Mouse (Mus musculus) bone marrow, adult 2 months (tissue): ENCODE measurements at regions not wholly inside any gene's neighbourhood (a gene's known extent, or its start where the extent isn't known, plus 50 kb on each side); places are given as distances from the start of the nearest gene placed in this dataset.

ENCODE experiments used
- H3K27ac ChIP-seq: fragments of 200-500 bp; 2 replicates; pipeline ENCODE4 v1.5.1; 2012; ENCODE audit warnings: low read depth, mild to moderate bottlenecking, control low read depth, inconsistent platforms, low read length; ENCODE audit not compliant: control insufficient read depth, poor library complexity, insufficient read depth
- H3K4me1 ChIP-seq: fragments of 200-500 bp; 2 replicates; pipeline ENCODE4 v1.6.1; 2011; ENCODE audit warnings: low read length; ENCODE audit not compliant: control insufficient read depth, insufficient read depth
- H3K4me3 ChIP-seq: fragments of 200-500 bp; replicated peaks from 2 replicates; pipeline ENCODE3; 2011; ENCODE audit warnings: mild to moderate bottlenecking, low read depth, low read length, control low read depth; ENCODE audit not compliant: control insufficient read depth
- CTCF ChIP-seq: fragments of 200-500 bp; IDR thresholded peaks from 2 replicates; pipeline ENCODE4 v1.5.1; 2011; ENCODE audit warnings: low read length, control low read depth; ENCODE audit not compliant: control insufficient read depth, insufficient read depth
- POLR2A ChIP-seq: fragments of 200-500 bp; IDR thresholded peaks from 2 replicates; pipeline ENCODE4 v1.6.1; 2011; ENCODE audit warnings: low read depth, mild to moderate bottlenecking, control low read depth, low read length, borderline replicate concordance; ENCODE audit not compliant: control insufficient read depth
- WGBS: fragments of 180-500 bp; shearing (Covaris S2); methylation state at CpG from one replicate; pipeline ENCODE4 v1.1.7; 2018; 5-methylcytosine and 5-hydroxymethylcytosine counted together

GRCm38 (mm10) chr6:67169873-67170673 is 67.9 kb upstream of the Serbp1 start:
- Histone ChIP-seq H3K4me1 (no peaks in the 10 kb centered on the region; the same call in none of the 2 replicates), H3K4me3 (no peak overlapping the region), H3K27ac (no peak overlapping the region)
- 43% methylated on average over 13 of the region's 13 CpGs for WGBS
- TF ChIP-seq POLR2A (no peak), CTCF (peak; percentile 84)

GRCm38 (mm10) chr6:67168803-67169202 is 69.2 kb upstream of the Serbp1 start:
- H3K27ac ChIP-seq: no peak overlapping the region
- no peak overlapping the region for H3K4me3 ChIP-seq
- 21% methylated on average over 2 of the region's 2 CpGs for WGBS
- no peaks in the 10 kb centered on the region; the same call in none of the 2 replicates for H3K4me1 ChIP-seq
- TF ChIP-seq CTCF: no peak
- TF ChIP-seq POLR2A: no peak

GRCm38 (mm10) chr6:67168031-67168777 is 69.8 kb upstream of the Serbp1 start:
- H3K27ac ChIP-seq: no peak overlapping the region
- no peaks in the 10 kb centered on the region; the same call in none of the 2 replicates for H3K4me1 ChIP-seq
- TF ChIP-seq CTCF (no peak), POLR2A (no peak)
- peak overlapping the region; percentile 40 for H3K4me3 ChIP-seq
- WGBS: 21% methylated on average over 11 of the region's 11 CpGs

- WGBS: 77% methylated on average over 6 of the region's 6 CpGs
- no peak for TF ChIP-seq CTCF
- TF ChIP-seq POLR2A: no peak
- H3K4me1 ChIP-seq: peaks cover 2% of the 10 kb centered on the region; the same call in 1 of the 2 replicates
- H3K4me3 ChIP-seq: no peak overlapping the region
- H3K27ac ChIP-seq: no peak overlapping the region
Measured at GRCm38 (mm10) chr6:67165091-67165490, 72.9 kb upstream of the Serbp1 start.

GRCm38 (mm10) chr6:67163947-67164346 is 74.0 kb upstream of the Serbp1 start:
- no peak overlapping the region for H3K4me3 ChIP-seq
- WGBS: 63% methylated on average over 2 of the region's 2 CpGs
- peaks cover 3% of the 10 kb centered on the region; the same call in 1 of the 2 replicates for H3K4me1 ChIP-seq
- TF ChIP-seq POLR2A (no peak), CTCF (no peak)
- no peak overlapping the region for H3K27ac ChIP-seq

- Histone ChIP-seq H3K4me1 (peaks cover 3% of the 10 kb centered on the region; the same call in 1 of the 2 replicates), H3K4me3 (no peak overlapping the region), H3K27ac (no peak overlapping the region)
- 72% methylated on average over 3 of the region's 3 CpGs for WGBS
- TF ChIP-seq CTCF: no peak
- no peak for TF ChIP-seq POLR2A
Measured at GRCm38 (mm10) chr6:67162814-67163213, 75.2 kb upstream of the Serbp1 start.

- WGBS: 56% methylated on average over 7 of the region's 7 CpGs
- no peak for TF ChIP-seq CTCF
- no peak for TF ChIP-seq POLR2A
- peaks cover 3% of the 10 kb centered on the region; the same call in 1 of the 2 replicates for H3K4me1 ChIP-seq
- H3K4me3 ChIP-seq: no peak overlapping the region
- peak overlapping the region; percentile 62; the same call in 1 of the 2 replicates for H3K27ac ChIP-seq
Measured at GRCm38 (mm10) chr6:67161610-67162009, 76.4 kb upstream of the Serbp1 start.

GRCm38 (mm10) chr6:67160564-67160963 is 77.4 kb upstream of the Serbp1 start:
- H3K4me1 ChIP-seq: peaks cover 3% of the 10 kb centered on the region; the same call in 1 of the 2 replicates
- H3K4me3 ChIP-seq: no peak overlapping the region
- WGBS: 65% methylated on average over 3 of the region's 3 CpGs
- TF ChIP-seq POLR2A (no peak), CTCF (no peak)
- no peak overlapping the region for H3K27ac ChIP-seq
